Mouse (Mus musculus): ENCODE measurements around the gene Lrrc52.

DNA sequence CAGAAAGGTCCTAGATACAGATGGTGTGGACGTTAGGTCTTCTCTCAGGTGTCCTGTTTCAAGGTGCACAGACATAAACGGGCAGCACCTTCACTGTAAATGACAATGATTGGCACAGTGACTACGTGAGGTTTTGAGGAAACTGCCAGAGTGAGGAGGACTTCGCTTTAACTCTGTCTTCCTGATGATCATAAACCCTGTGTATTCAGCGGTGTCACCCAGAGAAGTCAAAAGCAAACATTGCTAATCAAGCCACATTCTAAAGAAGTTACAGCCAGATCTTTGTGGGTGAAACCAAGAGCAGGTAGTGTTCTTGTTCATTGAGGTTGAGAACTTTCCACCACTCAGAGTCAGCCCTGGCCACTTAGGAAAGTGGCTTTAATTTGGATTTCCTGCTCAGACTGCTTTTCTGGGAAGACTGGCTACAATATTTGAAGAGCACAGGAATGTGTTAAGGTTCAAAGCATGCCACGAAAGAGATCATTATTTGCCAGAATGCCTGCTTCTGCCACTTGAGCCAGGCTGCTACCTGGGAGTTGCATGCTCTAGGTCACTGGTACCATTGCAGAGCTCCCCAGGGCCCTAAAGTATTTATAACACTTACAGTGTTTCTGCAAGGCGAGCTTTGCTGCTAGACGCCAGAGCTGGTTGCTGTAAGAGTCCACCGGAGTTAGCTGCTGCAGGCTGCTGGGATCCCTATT, 35.5 kb downstream of the Lrrc52 start:
- TF ChIP-seq NRF1 (IDR thresholded peaks at IDR 0.05; ENCODE audit: low read depth, low read length) (no peak), CTCF (conservative IDR thresholded peaks at IDR 0.05 in 1 of 2, IDR thresholded peaks at IDR 0.05 in 1 of 2; ENCODE audit: low read depth in 2 of 2, low read length in 2 of 2) (no peak)

Measured in CH12.LX (cell line).